Mouse (Mus musculus) forebrain, embryonic 14.5 days (tissue): ENCODE data around the gene Zic5. TPM values are rescaled to one million over a fixed set of nuclear protein-coding genes. Genes with fewer than 3 reads are reported as not detected.
"Not testable (repeated sequence)": the region's sequence is repeated elsewhere in the genome, so short reads cannot be mapped to it uniquely, and the experiment has no call there.

ENCODE experiments used
- ATAC-seq: fragments of 200-750 bp; cut with Nextera tagmentation; 2 replicates; pipeline ENCODE4 v1.8.0; 2017; ENCODE audit warnings: mild to moderate bottlenecking, moderate library complexity
- DNase-seq: peaks from one replicate; pipeline ENCODE4 v3.0.0-alpha.2; 2015; ENCODE audit warnings: low spot score
- H3K27ac ChIP-seq: fragments of 300-500 bp; sonication (generic); 2 replicates; pipeline ENCODE4 v1.5.1; 2014; ENCODE audit warnings: low read depth, mild to moderate bottlenecking, control low read depth, low read length, moderate library complexity
- H3K27me3 ChIP-seq: fragments of 300-500 bp; sonication (generic); replicated peaks from 2 replicates; pipeline ENCODE4 v1.6.1; 2014; ENCODE audit warnings: low read length, control low read depth, mixed read lengths; ENCODE audit not compliant: control insufficient read depth, insufficient read depth
- H3K36me3 ChIP-seq: fragments of 300-500 bp; sonication (generic); 2 replicates; pipeline ENCODE4 v1.6.1; 2014; ENCODE audit warnings: low read length, control low read depth; ENCODE audit not compliant: control insufficient read depth, insufficient read depth
- H3K4me1 ChIP-seq: fragments of 300-500 bp; sonication (generic); 2 replicates; pipeline ENCODE4 v1.6.1; 2014; ENCODE audit warnings: antibody characterized with exemption, low read length, control low read depth; ENCODE audit not compliant: control insufficient read depth, insufficient read depth
- H3K4me2 ChIP-seq: fragments of 300-500 bp; sonication (generic); 2 replicates; pipeline ENCODE4 v1.6.1; 2014; ENCODE audit warnings: mild to moderate bottlenecking, control low read depth, low read length
- H3K4me3 ChIP-seq: fragments of 300-500 bp; sonication (generic); 2 replicates; pipeline ENCODE4 v1.5.1; 2014; ENCODE audit warnings: low read depth, low read length, control low read depth
- H3K9ac ChIP-seq: fragments of 300-500 bp; sonication (generic); 2 replicates; pipeline ENCODE4 v1.6.1; 2014; ENCODE audit warnings: mild to moderate bottlenecking, low read length, control low read depth, moderate library complexity
- H3K9me3 ChIP-seq: fragments of 300-500 bp; sonication (generic); replicated peaks from 2 replicates; pipeline ENCODE4 v1.6.1; 2016; ENCODE audit warnings: low read length, control low read depth, mixed read lengths; ENCODE audit not compliant: control insufficient read depth
- WGBS: fragments of 180-500 bp; shearing (Covaris S2); extraction: QIAGEN DNeasy Blood & Tissue Kit; methylation state at CpG from one replicate; pipeline ENCODE4 v1.1.7; 2014; 5-methylcytosine and 5-hydroxymethylcytosine counted together
- polyA plus RNA-seq: library from polyadenylated mRNA; unstranded; fragments of >200 nt; fragmentation: Nextera tagmentation; extraction: Ambion mirVana; gene quantifications from 2 replicates; pipeline ENCODE4 v1.2.1, GENCODE M21; 2014

Gene Zic5
- polyA plus RNA-seq, 1 experiment from 2014 or later: 9.5 TPM

DNA sequence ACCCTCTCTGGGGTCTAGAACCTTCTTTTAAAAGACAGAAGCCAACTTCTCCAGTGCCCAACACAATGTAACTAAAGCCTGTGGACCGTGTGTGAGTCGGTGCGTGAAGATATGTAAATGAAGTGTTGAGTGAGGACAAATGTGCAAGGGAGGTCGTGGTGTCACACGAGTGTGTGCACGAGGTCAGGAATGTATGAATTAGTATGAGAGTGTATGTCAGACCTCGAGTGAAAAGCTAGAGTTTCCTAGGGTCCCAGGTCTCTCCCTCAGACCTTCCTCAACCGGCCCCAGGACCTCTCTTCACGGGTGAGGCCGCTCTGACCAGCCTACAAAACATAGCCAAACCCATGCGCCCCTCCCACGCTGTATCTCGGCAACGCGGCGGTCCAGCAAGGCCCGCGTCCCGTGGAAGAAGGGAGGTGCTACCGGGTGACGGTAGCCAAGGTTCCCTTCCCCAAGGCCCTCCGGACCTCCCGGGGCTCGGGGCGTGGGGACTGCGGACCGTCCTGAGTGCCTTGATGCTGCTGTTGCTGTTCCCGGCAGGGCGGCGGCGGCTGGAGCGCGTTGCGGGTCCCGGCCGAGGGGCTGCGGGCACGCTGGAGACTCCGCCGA lies 2.3 kb downstream of the Zic5 start:
- H3K4me1 ChIP-seq: peaks cover 4% of the 10 kb centered on the region; the same call in 1 of the 2 replicates
- H3K9me3 ChIP-seq: no peaks in the 10 kb centered on the region
- H3K4me2 ChIP-seq: peak overlapping the region; percentile 77
- under 1% methylated on average over 40 of the region's 40 CpGs for WGBS
- peak; percentile 31 for DNase-seq
- H3K4me3 ChIP-seq: peak overlapping the region; percentile 62
- H3K9ac ChIP-seq: peak overlapping the region; percentile 91
- H3K27me3 ChIP-seq: peaks cover 37% of the 10 kb centered on the region
- ATAC-seq: no peak
- peak overlapping the region; percentile 97 for H3K27ac ChIP-seq
- no peaks in the 10 kb centered on the region for H3K36me3 ChIP-seq

DNA sequence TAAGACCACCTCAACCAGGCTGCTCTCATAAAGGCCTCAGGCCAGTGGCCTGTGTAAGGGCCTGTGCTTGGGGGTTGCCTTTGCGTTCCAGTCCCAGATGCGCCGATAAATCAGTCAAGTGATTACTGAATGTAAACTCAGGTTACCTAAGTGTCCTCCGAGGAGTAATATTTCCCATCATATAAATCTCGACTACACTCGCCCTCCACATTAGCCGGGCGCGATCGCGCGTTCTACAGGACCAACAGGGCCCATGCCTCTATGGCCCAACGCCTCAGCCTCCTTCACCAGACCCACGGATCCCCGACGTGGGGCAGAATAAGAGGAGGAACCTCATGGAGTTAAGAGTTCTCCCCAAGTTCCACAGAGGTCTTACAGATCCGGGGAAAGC lies 2.8 kb downstream of the Zic5 start:
- Histone ChIP-seq H3K4me2 (peak overlapping the region; percentile 77), H3K4me1 (peaks cover 4% of the 10 kb centered on the region; the same call in 1 of the 2 replicates), H3K4me3 (peak overlapping the region; percentile 62), H3K27ac (peak overlapping the region; percentile 97), H3K9ac (peak overlapping the region; percentile 91), H3K9me3 (no peaks in the 10 kb centered on the region), H3K27me3 (peaks cover 37% of the 10 kb centered on the region), H3K36me3 (no peaks in the 10 kb centered on the region)
- WGBS: 8% methylated on average over 17 of the region's 17 CpGs
- ATAC-seq: no peak
- peak; percentile 14 for DNase-seq

DNA sequence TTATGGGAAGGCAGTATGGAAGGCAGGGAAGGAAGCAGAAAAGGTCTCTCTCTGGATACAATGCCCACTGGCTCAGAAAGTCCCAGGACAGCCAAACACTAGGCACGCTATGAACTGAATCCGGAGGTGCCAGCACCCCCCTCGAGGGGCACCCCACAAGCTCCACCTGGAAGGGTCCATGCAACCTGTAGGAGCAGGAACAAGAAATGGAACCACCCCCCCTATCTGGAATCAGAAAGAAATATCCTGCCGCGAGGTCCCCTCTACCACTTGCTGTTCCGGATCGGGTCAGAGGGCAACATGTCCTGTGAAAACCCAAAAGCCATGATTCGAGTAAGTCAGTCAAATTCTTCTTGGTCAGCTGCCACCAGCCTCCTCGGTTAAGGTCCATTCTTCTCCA lies 3.5 kb downstream of the Zic5 start:
- no peak for DNase-seq
- 8% methylated on average over 9 of the region's 9 CpGs for WGBS

DNA sequence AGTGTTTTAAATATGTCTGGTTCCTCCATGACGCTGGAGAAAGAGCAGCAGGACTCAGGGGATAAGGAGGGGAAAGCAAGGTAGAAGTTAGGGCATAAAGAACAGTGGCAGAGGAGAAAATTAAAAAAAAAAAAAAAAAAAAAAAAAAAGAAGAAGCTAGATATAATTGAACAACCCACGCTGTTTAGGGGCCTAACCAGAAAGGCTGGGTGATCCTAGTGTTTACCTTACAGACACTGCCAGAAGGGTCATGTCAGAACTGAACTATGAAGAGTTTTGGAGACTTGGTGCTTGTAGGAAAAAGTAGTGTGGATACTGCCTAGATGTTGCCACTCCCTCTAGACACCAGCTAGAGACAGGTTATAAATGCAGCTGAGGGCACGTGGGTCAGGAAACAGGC lies 4.0 kb downstream of the Zic5 start:
- Histone ChIP-seq H3K4me2 (peak overlapping the region; percentile 77), H3K36me3 (no peaks in the 10 kb centered on the region), H3K4me1 (peaks cover 4% of the 10 kb centered on the region; the same call in 1 of the 2 replicates), H3K4me3 (peak overlapping the region; percentile 62), H3K9ac (peak overlapping the region; percentile 91), H3K27me3 (peaks cover 28% of the 10 kb centered on the region), H3K27ac (peak overlapping the region; percentile 97), H3K9me3 (no peaks in the 10 kb centered on the region)
- WGBS: 21% methylated on average over 3 of the region's 3 CpGs
- DNase-seq (no peak), ATAC-seq (no peak)

More for the DNA sequence above, 3.5 kb downstream of the Zic5 start:
- Histone ChIP-seq H3K4me3 (peak overlapping the region; percentile 62), H3K36me3 (no peaks in the 10 kb centered on the region), H3K9me3 (no peaks in the 10 kb centered on the region), H3K27me3 (peaks cover 31% of the 10 kb centered on the region), H3K27ac (peak overlapping the region; percentile 97), H3K4me1 (peaks cover 4% of the 10 kb centered on the region; the same call in 1 of the 2 replicates), H3K4me2 (peak overlapping the region; percentile 77), H3K9ac (peak overlapping the region; percentile 91)
- no peak for ATAC-seq

DNA sequence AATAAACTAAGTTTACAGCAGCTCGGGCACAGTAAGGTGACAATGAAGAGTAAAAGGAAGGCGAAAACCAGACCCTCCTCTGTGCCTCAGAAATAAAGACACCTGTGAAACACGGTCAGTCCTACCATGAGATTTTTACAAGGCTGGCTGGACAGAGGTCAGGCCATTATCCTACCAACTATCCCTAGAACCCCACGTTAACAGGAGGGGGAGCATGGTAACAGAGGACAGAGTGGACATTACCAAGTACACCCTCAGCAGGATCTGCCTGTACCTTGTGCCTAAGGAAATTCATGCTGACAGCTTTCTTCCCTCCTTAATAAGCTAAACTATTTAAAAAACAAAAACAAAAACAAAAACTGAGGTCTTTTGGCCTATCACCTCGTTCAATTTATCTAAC lies 5.3 kb downstream of the Zic5 start:
- peak overlapping the region; percentile 63 for H3K9ac ChIP-seq
- H3K4me3 ChIP-seq: peak overlapping the region; percentile 21
- peaks cover 20% of the 10 kb centered on the region for H3K27me3 ChIP-seq
- H3K4me2 ChIP-seq: peak overlapping the region; percentile 44
- ATAC-seq (no peak), DNase-seq (no peak)
- H3K36me3 ChIP-seq: no peaks in the 10 kb centered on the region
- H3K27ac ChIP-seq: peak overlapping the region; percentile 70
- no peaks in the 10 kb centered on the region for H3K9me3 ChIP-seq
- WGBS: 33% methylated on average over 5 of the region's 5 CpGs
- peaks cover 5% of the 10 kb centered on the region; the same call in 1 of the 2 replicates for H3K4me1 ChIP-seq

DNA sequence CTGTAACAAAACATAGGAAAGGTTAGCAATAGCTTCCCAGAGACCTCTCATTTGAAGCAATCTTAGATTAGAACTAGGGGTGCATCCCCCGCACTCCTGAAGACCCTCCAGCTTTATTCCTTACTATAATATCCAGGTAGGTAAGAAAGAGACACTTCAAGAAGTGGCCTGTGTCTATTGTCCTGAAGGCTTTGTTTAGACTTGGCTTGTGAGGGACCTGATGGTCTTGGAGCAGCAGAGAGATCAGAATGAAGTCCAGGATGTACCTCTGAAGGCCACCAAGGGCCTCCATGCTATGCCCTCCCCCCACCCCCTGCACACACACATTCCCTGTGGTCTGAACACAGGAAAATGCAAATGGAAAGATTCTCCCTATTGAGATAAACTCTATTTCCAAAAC lies 5.7 kb downstream of the Zic5 start:
- no peak for ATAC-seq
- peak overlapping the region; percentile 70 for H3K27ac ChIP-seq
- H3K4me3 ChIP-seq: peak overlapping the region; percentile 21
- 83% methylated on average over 1 of the region's 1 CpGs for WGBS
- H3K9ac ChIP-seq: peak overlapping the region; percentile 63
- no peaks in the 10 kb centered on the region for H3K9me3 ChIP-seq
- H3K4me1 ChIP-seq: peaks cover 8% of the 10 kb centered on the region; the same call in 1 of the 2 replicates
- H3K27me3 ChIP-seq: peaks cover 19% of the 10 kb centered on the region
- no peaks in the 10 kb centered on the region for H3K36me3 ChIP-seq
- no peak for DNase-seq
- H3K4me2 ChIP-seq: peak overlapping the region; percentile 44

DNA sequence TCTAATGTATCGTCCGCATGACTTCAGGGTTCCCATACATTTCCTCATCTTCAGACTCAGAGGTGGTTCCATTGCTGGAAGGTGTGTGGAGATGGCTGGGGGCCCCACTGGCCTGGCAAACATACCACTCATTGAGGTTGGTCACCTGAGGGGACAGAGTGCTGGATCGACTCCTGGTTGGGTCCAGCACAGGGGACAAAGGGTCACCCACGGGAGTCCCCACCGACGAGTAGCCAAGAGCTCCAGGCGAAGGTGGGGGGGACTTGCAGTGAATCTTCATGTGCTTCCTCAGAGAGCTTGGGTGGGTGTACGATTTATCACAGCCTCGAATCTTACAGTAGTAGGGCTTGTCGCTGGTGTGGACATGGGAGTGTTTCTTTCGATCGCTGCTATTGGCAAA lies 6.1 kb downstream of the Zic5 start:
- peaks cover 11% of the 10 kb centered on the region; the same call in 1 of the 2 replicates for H3K4me1 ChIP-seq
- not testable (repeated sequence) for H3K9me3 ChIP-seq, DNase-seq, H3K27ac ChIP-seq, H3K36me3 ChIP-seq, ATAC-seq, H3K4me3 ChIP-seq
- H3K4me2 ChIP-seq: peak overlapping the region; percentile 44
- 56% methylated on average over 6 of the region's 12 CpGs for WGBS
- peaks cover 20% of the 10 kb centered on the region for H3K27me3 ChIP-seq
- H3K9ac ChIP-seq: 0 out of 2 replicates have a peak overlapping the region, but pooled peaks have one; percentile 63

DNA sequence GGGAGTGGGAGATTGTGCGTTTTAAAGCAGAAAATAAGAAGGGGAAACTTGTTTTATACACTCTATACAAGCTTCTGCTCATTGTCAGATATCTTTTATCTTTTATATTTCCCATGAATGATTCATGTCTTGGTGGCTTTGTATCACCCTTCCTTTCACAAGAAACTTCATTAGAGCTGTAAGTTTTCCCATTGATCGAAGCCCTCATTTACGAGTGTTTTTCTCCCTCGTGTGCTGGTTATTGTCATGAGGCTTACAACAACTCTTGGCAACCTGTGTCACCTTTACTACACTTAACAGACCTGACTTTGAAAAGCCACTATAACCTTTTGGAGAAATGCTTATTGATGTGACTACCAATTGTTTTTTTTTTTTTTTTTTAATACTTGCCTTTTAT lies 9.9 kb downstream of the Zic5 start:
- Histone ChIP-seq H3K9ac (no peak overlapping the region), H3K4me2 (no peak overlapping the region), H3K9me3 (no peaks in the 10 kb centered on the region), H3K4me1 (peaks cover 41% of the 10 kb centered on the region), H3K27ac (peak overlapping the region; percentile 70; the same call in 1 of the 2 replicates), H3K36me3 (no peaks in the 10 kb centered on the region), H3K27me3 (peaks cover 20% of the 10 kb centered on the region), H3K4me3 (no peak overlapping the region)
- 6% methylated on average over 4 of the region's 4 CpGs for WGBS
- ATAC-seq (no peak), DNase-seq (peak; percentile 55)

DNA sequence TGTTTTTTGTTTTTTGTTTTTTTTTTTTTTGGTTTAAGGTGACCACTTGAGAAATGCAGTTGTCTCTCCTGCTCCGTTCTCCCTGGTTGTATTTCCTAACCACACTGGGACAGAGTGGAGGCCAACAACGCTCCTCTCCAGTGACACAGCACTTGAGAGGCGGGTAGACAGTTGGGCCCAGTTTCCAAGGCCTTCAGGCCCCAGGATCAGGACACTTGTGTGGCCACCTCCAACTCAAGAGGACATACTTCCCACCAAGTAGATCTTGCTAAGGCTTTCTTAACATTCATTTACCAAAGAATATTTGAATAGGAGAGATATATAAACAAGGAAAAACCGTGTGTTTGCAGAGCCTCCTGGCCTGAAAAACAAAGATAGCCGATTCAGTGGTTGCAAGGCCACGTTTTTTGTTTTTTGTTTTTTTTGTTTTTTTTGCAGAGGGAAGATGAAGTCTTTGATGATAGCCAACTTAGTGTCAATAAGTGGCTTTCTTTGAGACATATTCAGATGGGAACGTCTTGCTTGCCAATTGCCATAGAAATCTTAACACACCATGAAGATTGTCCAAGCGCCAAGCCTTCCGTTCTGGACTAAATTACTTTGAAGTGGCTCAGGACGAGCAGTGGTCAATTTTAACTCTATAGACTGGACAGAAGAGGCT lies 10.4 kb downstream of the Zic5 start:
- 19% methylated on average over 10 of the region's 10 CpGs for WGBS
- Histone ChIP-seq H3K9ac (no peak overlapping the region), H3K27ac (peak overlapping the region; percentile 70), H3K4me2 (peak overlapping the region; percentile 9; the same call in 1 of the 2 replicates), H3K4me3 (no peak overlapping the region), H3K9me3 (no peaks in the 10 kb centered on the region), H3K36me3 (no peaks in the 10 kb centered on the region), H3K4me1 (peaks cover 43% of the 10 kb centered on the region), H3K27me3 (peaks cover 24% of the 10 kb centered on the region)
- DNase-seq: peak; percentile 77
- no peak for ATAC-seq
